Mouse (Mus musculus): ENCODE data around the gene D230025D16Rik. TPM values are rescaled to one million over a fixed set of nuclear protein-coding genes. Genes with fewer than 3 reads are reported as not detected.
A peak's percentile ranks its signal among the peaks of the same experiment; 100 is the strongest.

The D230025D16Rik gene
- total RNA-seq, 2 experiments from 2014 or later = 35.4 to 36.4 TPM

DNA sequence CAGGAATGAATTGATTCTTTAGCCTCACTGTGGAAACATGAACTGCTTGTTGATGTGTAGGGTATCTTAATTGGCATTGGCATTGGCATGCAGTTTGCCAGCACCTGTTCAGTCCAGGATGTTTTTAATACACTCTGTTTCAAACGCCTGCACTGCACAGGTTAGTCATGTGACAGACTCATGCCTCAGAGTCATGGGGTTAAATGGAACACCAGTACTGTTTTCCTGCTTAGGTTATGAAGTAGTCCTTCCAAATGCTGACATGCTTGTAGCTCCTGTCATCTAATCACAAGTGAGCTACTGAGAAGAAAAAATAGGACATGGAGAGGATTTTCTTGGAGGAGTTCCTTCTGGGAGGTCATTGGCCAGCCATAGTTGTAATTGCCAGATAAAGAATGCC is 10.3 kb downstream of the D230025D16Rik start:
- DNase-seq (ENCODE audit: extremely low spot score in 1 of 2, low spot score in 1 of 2) = no peak

DNA sequence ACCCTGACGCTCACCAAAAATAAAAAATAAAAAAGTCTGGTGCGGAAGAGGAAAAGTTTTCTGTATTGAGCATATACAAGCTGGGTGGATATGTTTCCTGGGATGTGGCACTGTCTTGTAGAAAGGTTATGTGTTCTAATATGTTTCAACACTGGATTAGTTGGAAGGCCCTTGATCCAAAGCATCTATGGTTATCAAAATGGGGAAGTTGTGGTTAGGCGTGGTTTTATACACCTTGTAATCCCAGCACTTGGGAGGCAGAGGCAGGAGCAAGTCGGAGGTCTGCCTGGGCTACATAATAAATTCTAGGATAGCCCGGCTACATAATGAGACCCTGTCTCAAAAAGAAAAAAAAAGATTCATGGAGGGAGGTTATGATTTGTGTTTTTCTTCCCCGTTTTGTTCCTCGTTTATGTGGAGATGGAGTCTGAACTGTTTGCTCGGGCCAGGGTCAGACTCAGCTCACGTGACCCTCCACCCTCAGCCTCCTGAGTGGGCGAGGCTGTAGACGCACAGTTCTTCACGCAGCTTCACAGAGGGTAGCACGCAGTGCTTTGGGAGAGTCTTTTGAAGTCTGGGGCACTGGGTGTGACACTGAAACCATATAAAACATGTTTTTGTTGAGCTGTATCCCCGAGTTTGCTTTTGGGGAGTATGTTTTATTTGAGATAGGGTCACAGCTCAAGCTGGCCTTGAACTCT is 12.6 kb downstream of the D230025D16Rik start:
- no peak for DNase-seq (ENCODE audit: extremely low spot score in 1 of 2, low spot score in 1 of 2)

DNA sequence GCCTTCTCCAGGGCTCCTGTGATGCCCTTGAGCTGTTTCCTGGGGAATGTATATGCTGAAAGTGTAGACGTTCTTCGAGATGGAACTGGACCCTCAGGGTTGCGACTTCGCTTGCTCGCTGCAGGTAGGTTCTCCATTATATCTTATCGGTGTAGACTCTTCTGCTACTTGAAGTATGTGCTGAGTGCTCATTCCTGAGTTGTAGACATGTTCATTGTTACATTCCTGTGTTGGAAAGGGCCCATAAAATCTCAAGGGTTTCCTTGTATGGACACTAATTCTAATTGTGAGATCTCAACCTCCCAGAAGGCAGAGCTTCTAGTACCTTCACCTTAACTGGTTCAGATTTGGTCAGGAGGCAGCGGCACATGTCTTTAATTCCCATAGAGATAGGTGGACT is 16.1 kb downstream of the D230025D16Rik start:
- no peak for DNase-seq (ENCODE audit: extremely low spot score in 1 of 2, low spot score in 1 of 2)

DNA sequence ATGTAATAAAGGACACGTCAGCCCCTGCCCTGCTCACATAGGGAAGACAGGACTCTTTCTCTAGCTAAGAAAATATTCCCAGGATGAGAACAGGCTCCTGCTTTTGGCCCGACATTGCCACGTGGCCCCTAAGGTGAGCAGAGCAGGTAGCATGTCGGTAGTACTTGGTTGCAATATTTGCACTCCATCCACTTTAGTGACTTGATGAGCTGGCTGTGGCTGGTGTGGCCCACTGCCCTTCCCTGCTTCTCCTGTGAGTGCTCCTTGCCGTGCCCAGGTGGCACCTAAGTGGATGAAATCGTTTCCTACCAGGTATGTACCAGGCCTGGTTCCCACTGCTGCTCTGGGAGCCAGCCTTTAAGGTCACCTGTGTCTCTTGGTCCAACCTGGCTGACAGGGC is 27.0 kb downstream of the D230025D16Rik start:
- no peak for DNase-seq (ENCODE audit: extremely low spot score in 1 of 2, low spot score in 1 of 2)

DNA sequence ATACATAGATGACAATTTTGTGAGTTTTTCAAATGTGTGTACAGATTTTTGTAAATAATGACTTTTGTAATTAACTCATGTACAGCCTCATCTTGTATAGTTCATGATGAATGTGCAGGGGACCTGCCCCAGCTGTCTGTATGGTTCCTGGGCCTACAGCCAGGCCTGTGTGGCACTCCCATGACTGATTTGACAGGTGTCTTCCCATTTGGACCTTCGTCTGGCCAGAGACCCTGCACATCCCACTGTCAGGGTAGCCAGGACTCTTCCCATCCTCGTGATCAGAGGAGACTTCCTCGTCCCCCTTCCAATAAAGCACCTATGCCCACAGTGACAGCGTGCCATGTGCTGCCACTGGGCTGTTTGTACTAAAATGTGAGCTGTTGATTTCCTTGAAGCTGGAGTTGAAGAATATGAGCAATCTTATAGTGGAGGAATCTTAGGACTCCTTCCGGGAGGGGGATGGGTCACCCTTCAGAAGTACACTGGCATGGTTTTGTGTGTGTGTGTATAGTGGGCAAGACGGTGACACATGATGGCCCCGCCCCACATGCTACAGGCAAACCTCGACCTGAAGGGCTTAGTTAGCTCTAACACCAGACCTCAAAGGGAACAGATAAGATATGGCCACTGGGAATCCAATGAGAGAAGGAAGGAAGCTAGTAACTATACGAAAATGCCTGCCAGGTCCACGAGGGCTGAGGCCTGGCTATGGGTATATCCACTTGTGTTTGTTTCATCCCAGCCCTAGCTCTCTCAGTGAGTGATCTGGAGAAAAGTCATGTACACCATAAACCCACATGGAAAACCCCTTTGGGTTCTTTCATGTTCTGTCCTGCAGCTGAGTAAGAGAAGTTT is 28.0 kb downstream of the D230025D16Rik start:
- no peak for DNase-seq (ENCODE audit: extremely low spot score in 1 of 2, low spot score in 1 of 2)

DNA sequence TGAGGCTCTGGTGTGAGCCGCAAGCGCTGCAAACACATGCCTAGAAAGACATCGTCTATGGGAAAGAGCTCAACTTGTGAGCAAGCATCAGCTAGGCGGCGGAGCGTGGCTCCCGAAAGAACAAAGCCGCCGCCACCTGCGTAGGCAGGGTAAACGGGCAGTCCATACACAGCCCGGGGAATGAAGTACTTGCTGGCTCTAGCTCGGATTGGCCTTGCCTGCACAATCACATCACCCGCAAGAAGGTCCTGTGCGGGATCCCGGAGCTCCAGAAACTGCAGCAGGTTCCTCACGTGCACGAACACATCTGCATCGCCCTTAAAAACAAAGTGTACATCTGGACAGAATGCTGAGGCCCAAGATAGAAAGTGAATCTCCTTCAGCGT is 28.8 kb downstream of the D230025D16Rik start:
- no peak for DNase-seq (ENCODE audit: extremely low spot score in 1 of 2, low spot score in 1 of 2)

DNA sequence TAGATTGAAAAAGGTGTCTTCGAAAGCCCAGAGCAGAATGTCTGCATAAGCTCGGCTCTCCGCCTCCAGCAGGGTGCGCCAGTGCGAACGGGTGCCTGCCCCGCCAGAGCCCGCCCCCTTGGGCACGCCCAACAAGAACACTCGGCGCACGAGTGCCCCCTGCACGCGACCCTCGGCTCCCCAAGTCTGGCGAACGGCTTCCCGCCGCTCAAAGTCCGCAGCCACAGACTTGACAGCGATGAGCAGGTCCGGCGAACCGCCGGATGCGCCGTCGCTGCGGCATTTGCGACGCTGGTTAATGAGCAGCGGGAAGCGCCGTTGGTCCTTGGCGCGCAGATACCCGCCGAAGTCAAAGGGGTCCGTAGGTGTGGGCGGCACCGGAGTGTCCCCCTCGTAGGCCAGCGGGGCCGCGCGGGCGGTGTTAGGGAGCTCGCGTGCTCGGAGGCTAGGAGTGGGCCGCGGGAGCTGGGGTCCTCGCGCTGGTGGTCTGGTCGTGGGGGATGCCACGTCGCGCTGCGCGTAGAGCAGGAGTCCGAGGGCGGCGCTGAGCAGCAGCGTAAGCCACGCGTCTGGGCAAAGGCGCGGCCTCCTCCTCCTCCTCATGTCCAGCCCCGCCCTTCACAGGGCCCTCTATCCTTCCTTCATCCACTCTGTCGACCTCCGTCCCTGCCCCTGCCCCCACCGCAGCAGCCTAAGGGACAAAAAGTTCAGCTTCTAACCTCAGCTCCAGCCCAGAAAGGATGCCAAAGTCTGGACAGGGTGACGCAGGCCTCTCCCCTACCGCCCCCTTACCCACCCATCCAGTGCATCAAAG is 29.4 kb downstream of the D230025D16Rik start:
- DNase-seq (ENCODE audit: extremely low spot score in 1 of 2, low spot score in 1 of 2) = peak; percentile 83 to 92

DNA sequence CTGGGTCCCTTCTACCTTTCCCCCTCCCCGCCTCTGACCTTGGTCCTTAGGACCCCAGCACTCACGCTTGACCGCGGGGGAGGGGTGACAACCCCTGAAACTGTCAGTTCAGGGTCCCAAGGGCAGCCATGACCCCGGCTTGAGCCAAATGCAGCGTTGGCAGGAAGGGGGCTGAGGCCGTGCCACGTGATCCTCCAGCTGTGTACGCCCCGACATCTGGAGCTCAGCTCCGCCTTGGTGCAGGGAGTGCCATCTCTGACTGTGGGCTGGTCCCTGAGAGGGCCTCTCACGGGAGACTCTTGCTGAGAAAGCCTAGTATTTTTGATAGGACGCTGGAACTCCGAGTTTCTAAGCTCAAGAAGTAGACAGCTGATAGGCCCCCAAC is 30.0 kb downstream of the D230025D16Rik start, which contains the start of gene B3gnt9:
TSS of gene B3gnt9 (minus strand) at position 188 of the 385 bp plus-strand sequence.
- DNase-seq (ENCODE audit: extremely low spot score in 1 of 2, low spot score in 1 of 2) = no peak

DNA sequence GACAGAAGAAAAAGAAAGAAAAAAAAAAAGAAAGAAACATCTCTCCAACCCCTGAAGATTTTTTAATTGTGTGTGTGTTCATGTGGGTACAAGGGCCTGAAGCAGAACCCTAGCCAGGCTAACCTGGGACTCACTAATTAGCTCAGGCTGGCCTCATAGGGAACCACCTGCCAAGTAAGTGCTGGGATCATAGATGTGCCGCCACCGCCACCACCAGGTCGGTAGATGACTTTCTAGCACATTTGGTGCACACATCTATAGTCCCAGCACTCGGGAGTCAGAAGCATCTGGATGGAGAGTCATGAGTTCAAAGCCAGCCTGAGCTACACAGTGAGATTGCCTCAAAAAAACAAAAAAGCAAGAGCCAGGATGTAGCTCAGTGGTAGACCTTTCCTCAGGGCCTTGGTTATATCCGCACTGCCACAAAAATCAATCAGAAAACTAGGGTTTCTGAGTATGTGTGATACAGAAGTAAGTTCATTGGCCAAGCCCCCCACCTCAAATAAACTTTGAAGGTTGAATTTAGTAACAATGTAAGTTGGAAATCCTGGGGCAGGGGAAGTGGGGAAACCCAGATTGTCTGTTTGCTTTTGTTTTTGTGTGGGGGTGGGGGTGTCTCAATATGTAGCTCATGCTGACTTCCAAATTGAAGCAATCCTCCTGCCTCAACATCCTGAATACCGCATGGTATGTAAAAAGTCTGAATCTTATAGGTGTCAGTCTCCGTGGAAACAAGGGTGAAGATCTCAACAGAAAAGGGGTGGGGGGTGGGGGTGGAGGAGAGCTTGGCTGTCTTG is 32.6 kb downstream of the D230025D16Rik start:
- DNase-seq (ENCODE audit: extremely low spot score in 1 of 2, low spot score in 1 of 2) = no peak

DNA sequence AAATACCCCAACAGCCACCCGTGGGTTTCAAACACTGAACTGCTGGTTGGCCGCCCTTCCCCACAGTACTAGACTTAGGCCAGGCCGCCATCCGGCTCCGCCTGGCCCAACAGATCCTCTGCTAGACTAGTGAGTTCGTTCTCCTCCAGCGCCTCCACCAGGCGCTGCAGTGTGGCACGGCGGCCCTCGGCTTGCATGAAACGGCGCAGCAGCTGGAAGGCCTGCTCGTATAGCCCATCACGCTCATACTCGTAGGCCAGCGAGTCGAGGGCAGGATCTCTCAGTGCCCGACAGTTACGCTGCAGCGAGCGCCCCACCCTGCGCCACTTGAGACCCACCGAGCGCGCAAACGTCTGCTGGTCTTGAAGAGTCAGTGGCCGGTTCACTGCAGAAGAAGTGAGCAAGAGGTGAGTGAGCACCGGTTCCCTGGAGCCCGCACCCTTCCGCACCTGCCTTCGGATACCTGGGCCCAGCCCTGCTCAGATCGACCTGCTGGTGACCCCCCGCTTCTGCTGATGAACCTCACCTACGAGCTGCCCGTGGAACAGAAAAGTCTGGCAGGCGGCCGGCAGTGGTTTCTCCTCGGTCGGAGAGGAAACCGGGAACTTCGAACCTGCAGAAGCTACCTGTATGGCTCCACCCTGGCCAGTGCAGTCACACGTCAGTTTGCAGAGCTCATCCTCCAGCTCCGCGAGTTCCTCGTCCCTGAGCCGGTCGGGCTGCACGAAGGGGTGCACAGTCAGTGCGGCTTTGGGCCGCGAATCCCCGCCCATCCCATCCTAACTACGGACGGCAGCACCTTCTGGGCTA is 34.2 kb downstream of the D230025D16Rik start:
- no peak for DNase-seq (ENCODE audit: extremely low spot score in 1 of 2, low spot score in 1 of 2)

DNA sequence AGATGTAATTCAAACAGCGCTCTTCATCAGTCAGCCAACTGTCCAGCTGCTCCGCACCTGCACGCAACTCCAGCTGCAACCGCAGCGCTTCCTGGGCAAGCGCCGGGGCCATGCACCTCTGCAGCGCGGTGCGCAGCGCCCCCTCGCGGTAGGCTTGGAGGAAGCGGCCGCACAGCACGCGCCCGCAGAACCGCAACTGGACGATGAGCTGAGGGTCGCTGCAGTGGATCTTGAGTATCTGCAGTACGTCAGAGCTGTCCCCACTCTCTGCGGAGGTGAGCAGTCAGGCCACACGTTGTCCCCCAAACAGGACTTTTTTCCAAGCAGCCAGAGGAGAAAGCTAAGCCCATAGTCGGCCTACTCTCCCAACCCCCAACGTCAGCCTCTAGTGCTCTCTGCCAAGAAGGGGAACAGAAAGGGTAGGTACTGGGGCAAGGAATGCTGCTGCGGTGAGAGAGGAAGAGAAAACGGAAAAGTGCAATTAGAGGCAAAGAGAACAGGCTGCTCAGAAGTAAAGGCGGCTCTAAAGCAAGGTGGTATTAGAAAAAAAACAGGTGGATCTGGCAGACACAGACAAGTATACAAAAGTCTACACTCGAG is 34.9 kb downstream of the D230025D16Rik start:
- DNase-seq (ENCODE audit: extremely low spot score in 1 of 2, low spot score in 1 of 2) = peak; percentile 69 to 81

DNA sequence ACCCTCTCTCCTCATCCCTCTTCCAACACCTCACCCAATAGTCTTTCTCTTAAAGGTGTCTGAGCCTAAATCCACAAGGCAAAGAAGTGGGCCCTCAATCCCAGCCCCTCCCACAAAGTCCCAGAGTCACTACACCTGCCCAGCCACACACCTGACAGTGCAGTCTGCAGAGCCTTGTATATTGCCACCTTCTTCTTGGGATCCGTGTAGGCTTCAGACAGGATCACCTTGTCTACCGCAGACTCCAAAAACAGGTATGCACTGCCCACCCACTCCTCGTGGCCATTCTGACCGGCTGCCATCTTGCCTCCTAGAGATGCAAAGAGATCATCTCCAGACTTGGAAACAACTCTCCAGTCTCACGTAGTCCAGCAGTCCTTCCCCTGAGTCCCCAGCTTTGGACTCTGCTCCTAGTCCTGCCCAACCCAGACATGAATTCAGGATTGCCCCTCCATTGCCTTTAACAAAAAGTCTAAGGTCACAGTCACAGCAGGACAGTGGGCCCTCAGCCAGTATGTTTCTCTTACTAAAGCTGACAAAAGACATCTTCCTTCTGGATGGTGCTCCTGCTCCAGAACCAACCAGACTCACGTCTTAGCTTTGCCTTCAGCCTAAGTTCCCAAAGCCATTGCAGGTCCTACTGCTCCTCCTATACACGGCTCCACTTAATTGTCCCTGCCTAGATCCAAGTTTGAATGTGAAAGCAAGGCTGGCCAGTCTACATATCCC is 35.6 kb downstream of the D230025D16Rik start:
- no peak for DNase-seq (ENCODE audit: extremely low spot score in 1 of 2, low spot score in 1 of 2)

DNA sequence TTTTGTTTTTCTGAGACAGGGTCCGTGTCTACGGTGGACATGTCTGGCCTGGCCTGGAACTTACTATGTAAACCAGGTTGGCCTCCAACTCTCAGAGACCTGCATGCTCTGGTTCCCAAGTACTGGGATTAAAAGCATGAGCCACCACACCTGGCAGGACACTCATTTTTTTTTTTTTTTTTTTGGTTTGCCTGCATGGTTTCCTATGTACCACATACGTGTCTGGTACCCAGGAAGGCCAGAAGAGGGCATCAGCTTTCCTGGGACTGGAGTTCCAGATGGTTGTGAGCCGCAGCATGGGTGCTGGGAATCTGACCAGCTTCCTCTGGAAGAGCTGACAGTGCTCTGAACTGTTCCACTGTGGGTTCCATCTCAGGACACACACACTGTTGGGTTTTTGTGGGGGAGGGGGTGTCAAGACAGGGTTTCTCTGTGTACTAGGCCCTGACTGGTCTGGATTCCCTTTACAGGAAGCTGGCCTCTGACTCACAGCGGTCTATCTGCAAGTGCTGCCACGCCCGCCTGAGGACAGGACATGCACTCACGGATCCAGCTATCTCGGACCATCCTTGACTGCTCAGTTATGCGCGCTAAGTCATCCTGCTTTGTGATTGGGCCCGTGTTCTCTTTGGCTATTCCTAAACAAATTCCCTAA is 36.5 kb downstream of the D230025D16Rik start:
- no peak for DNase-seq (ENCODE audit: extremely low spot score in 1 of 2, low spot score in 1 of 2)

DNA sequence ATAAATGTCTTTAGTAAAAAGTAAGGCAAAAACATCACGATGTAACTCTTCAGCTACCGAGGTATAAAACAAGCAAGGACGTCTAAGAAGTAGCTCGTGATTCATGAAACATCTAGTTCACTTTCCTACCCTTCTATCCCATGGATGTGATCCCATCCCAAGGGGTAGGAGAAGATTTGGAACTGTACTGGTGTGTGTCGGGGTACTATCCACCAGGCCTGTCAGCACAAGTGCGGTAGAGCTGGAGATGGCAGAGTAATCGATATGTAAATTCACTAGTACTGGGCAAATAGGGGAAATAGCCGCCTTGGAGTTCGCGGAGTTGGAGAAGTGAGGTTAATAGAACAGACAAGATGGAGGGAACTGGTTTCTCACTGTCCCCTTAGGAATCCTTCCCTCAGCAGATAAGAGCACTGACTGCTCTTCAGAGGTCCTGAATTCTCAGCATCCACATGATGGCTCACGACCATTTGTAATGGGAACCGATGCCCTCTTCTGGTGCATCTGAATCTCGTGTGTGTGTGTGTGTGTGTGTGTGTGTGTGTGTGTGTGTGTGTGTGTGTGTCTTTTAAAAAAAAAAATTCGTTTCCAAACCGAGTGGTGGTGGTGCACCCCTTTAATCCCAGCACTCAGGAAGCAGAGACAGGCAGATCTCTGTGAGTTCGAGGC is 38.4 kb downstream of the D230025D16Rik start:
- no peak for DNase-seq (ENCODE audit: extremely low spot score in 1 of 2, low spot score in 1 of 2)

DNA sequence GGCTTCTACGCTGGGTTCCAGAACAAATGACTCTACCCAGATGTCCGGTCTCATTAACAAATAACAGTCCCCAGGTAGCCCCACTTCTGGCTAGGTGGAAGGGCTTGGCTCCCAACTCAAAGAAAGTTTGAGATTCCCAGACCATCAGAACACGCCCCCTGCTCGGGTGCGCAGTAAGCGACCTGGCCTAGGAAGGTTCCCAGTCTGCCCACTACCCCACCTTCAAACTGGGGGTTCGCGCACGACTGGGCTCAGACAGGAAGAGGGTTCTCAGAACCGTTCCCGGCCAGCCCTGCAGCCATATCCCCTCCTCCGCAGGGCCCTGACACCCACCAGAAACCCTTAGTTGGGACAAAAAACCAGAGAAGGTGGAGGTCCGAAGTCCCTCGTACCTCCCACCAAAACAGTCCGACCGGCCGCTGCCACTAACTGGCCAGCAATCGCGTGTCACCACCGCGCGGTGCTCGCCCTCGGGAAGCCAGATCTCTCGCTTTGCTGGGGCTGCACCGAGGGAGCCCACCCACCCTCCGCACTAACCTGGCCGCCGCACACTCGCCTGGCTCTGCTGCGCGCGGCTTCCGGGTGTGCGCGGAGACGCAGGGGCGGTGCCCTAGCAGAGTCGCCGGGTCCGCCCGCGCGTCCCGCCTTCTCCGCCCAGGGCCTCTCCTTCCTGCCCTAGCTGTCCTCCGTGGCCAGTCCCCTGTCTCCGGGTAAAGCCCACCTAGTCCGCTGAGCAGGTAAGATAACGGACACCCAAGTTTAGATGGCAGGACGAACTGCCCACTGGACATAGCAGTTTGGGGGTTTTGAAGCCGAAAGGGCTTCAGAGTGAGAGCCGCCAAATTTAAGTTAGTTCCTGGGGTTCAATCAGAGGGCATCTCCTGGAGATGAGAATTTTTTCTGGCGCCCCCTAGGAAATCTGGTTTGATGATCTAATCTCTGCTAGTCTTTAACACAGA is 39.4 kb downstream of the D230025D16Rik start, which contains the start of the genes Tradd and Fbxl8:
TSS of gene Tradd (minus strand) at position 586 of the 959 bp plus-strand sequence.
TSS of gene Fbxl8 (plus strand) at position 625 of the 959 bp plus-strand sequence.
- no peak for DNase-seq (ENCODE audit: extremely low spot score in 1 of 2, low spot score in 1 of 2)

DNA sequence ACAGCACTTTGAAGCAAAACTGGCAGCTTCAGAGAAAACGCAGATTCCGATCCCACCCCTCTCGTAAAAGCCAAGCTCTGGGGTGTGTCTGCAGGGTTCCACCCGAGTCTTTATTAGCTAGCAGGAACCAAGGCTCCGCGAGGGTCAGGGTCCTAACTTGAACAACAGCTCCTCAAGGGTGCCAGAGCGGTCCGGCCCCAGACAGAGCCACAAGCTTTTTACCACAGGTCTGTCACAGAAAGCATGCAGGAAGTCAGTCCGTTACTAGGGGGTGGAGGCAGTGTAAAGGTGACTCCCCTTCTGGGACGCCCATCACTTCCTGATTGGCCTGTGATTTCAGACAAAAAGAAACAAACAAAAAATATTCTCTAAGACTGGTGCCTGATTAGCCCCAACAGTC is 40.2 kb downstream of the D230025D16Rik start:
- DNase-seq (ENCODE audit: extremely low spot score in 1 of 2, low spot score in 1 of 2) = no peak

All from layer of hippocampus, postnatal 25 days (tissue).